Mouse (Mus musculus) adrenal gland, postnatal 4 days (tissue): Measurements from ENCODE around the gene Cercam. TPM values are rescaled to one million over a fixed set of nuclear protein-coding genes. Genes with fewer than 3 reads are reported as not detected.
"Not testable (repeated sequence)": the region's sequence is repeated elsewhere in the genome, so short reads cannot be mapped to it uniquely, and the experiment has no call there.

Source experiments
- DNase-seq, 2 experiments: peaks; one replicate each; pipeline ENCODE4 v3.0.0; 2021 to 2022; ENCODE audit warnings: low spot score in 2 of 2, mixed read lengths in 2 of 2
- microRNA-seq: library from miRNA; unstranded; fragments of <30 nt; microRNA quantifications from one replicate; pipeline ENCODE4 v1.2.0, GENCODE M21; 2021
- total RNA-seq, 2 experiments: library from RNA; stranded (reverse); gene quantifications; 2 replicates each; pipeline ENCODE4 v1.2.3; 2021

Gene Cercam
- total RNA-seq, 2 experiments from 2014 or later: 28.3 to 34.4 TPM

DNA sequence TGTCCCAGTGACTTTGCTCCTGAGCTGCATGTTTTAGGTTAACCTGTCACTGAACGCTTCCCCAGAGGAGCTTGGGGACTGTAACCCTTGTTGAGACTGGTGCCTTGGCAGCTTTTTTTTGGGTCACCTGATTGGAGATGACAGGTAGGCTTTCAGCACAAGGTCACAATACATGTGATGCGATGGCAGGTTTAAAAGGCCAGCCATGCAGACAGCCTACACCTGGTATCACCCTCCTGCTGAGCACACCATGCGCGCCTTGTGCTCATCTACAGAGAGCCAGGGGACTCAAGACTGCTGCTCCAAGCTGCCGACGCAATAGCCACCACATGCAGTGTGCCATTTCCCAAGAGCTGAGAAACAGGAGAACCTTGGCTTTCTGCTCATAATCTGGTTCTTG lies 22.8 kb downstream of the Cercam start:
- no peak for DNase-seq

DNA sequence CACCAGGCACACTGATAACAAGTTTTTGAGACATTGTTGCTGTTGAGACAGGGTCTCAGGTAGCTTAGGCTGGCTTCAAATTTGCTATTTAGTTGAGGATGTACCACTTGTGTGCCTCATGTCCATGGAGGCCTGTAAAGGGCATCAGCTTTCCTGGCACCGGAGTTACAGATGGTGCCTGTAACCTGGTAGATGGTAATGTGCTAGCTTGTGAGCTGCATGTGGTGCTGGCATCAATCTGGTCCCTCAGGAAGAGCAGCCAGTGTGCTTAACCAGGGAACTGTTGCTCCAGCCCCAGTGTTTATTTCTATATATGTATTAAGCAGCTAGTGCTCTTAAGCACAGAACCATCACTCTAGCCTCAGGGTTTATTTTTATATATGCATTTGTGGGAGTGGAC lies 27.1 kb downstream of the Cercam start:
- no peak for DNase-seq

DNA sequence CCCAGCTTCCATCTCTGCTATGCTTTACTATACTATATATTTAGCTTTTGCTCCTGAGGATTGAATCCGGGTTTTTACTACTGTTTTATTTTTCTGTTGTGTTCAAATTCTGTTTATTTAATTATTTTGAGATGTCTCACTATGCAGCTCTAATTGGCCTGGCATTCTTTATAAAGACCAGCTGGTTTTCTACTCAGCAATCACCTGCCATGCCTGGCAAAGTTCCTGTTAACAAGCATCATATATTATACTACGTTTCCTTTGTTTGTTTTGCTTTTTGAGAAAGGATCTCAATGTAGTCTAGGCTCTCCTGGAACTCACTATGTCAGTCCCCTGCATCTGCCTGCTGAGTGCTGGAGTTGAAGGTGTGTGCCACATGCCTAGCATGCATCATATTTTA lies 28.4 kb downstream of the Cercam start:
- DNase-seq: no peak

DNA sequence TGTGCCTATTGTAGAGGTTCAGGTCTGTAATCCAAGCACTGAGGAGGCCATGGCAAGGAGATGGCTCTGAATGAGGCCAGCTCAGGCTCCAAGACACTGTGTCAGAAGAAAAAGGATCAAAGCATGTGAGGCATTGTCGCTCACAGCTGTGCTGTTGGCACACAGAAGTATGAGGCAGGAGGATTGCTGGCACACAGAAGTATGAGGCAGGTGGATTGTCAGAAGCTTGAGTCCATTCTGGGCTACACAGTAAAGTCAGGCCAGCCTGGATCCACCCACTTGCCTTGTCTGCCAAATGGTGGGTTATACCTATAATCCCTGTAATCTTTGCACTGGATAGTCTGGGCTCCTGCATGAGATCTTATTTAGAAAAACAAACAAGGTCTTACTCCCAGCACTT lies 29.1 kb downstream of the Cercam start:
- DNase-seq: no peak

DNA sequence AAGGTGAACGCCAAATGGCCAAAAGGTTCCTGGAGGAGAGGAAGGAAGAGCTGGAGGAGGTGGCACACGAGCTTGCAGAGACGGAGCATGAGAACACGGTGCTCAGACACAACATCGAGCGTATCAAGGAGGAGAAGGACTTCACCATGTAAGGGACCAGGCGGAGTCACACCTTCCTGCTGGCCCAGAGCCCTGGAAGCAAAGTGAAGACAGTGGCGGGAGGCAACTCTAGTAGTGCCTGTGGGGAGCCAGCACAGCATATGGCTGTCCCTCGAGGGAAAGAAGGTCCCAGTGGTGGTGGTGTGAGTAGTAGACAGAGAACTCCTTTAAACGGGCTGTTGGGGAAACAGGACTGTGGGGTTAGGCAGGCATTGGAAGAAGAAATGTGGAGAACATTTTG lies 33.2 kb downstream of the Cercam start:
- no peak for DNase-seq

DNA sequence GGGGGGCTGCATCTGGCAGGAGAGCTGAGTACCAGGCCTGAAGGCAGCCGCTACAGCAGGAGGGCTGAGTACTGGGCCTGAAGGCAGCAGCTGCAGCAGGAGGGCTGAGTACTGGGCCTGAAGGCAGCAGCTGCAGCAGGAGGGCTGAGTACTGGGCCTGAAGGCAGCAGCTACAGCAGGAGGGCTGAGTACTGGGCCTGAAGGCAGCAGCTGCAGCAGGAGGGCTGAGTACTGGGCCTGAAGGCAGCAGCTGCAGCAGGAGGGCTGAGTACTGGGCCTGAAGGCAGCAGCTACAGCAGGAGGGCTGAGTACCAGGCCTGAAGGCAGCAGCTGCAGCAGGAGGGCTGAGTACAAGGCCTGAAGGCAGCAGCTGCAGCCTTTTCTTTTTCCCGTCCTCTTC lies 39.2 kb downstream of the Cercam start:
- DNase-seq: not testable (repeated sequence)

DNA sequence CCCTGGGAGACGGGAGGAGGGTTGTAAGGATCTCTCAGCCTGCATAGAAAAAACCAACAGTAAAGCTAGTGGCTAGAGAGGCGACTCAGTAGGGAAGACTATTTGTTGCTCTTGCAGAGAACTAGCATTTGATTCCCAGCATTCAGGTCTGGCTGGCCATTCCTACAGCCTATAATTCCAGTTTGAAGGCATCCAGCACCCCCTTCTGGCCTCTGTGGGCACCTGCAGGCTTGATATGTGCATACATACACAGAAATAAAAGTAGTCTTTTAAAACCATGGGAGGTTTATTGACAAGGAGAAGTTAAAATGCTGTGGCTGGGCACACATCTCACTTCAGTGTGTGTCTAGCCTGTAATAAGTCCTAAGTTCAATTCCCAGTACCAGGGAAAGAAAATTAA lies 41.1 kb downstream of the Cercam start:
- DNase-seq: no peak

DNA sequence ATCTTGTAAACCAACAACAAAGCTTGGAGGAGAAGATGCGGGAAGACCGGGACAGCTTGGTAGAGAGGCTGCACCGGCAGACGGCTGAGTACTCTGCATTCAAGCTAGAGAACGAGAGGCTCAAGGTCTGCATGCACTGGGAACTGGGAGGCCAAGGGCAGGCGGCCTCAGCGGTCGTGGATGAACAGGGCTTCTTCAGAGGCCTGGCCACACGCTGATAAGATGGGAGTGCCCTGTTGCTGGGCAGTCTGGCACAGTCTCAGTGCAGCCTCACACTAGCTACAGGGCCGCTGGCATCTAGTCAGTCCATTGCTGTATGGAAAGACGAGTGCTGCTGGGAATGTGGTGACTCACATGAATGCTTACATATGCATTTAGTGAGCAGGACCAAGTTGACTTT lies 48.7 kb downstream of the Cercam start:
- peak in 1 of 2 experiments; percentile 27 for DNase-seq

DNA sequence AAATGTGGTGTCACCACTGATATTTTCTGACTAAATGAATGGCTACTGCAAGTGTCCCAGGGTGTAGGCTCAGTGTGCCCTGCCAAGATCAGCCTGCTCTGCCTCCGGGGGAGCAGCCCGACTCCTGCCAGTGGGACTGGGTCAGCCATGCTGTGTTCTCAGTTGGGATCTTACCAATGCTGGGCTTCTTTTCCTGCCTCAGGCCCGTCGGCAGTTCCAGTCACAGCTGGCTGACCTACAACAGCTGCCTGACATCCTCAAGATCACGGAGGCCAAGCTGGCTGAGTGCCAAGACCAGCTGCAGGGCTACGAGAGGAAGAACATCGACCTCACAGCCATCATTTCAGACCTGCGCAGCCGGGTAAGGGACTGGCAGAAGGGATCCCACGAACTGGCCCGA lies 53.0 kb downstream of the Cercam start:
- DNase-seq: peak; percentile 18 to 30

DNA sequence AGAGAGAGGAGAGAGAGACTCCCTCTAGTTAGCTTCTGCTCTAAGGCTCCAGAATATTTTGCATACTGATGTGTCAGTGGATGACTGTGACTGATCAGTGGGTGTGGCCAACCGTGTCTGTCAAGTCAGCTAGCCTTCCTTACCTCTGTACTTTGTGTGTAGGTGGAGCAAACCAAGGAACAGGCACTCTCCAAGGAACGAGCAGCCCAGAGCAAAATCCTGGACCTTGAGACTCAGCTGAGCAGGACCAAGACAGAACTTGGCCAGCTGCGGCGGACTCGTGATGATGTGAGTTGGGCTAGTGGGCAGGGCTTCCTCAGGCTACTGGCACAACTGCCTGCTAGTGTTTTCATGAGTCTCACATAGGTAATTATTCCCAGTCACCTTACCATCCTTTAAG lies 57.6 kb downstream of the Cercam start:
- DNase-seq: no peak

DNA sequence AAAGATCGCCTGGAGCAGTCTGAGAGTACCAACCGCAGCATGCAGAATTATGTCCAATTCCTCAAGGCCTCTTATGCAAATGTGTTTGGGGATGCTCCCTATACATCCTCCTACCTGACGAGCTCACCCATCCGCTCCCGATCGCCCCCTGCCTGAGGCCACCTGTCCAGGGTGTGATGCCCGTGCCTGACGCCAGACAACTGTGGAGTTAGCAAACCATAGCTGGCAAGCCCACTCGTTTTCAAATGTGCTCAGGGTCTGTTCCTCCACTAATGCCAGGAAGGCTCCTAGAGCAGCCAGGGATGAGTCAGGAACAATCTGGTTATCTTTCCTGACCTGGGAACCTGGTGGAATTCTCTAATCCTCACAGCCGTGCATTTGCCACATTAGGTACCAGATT lies 61.5 kb downstream of the Cercam start:
- no peak for DNase-seq

DNA sequence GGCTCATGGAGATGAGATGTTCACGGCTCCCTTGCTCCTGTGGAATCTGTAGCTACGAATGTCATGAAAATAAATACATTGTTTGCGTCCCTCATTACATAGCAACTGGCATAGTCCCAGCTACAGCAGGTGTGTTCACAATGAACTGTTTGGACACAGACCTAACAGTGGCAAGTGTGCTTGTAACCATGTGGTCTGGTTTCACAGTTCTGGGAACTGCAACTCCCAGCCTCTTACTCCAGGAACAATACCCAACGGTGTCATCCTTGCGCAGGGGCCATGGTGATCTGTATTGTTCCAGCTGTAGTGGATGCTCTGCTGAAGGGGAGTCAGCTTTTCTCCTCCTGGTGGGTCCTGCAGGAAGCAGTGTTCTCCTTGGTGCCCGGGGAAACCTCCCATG lies 62.2 kb downstream of the Cercam start:
- DNase-seq: no peak

Small RNA genes lying within 50 kb of the gene (microRNA-seq; reads per million reads assigned to microRNA genes)
- gene Mir219a-2: not detected
- gene Mir219b: not detected

Other genes starting within 250 kb of the Cercam start
- gene Rapgef1, start 249.4 kb upstream of the Cercam start, total RNA-seq: 10 to 100 TPM; 64.6 to 65.1 TPM
- 1 to 10 TPM in 1 of 2 experiments, not detected in 1; 1.8 TPM for gene Gm13420, start 117.5 kb upstream of the Cercam start, total RNA-seq
- gene Gm13547, start 109.9 kb upstream of the Cercam start, total RNA-seq: not detected
- gene Coq4, start 81.7 kb upstream of the Cercam start, total RNA-seq: 10 to 100 TPM; 20.3 to 22.5 TPM
- gene Trub2, start 80.7 kb upstream of the Cercam start, total RNA-seq: 10 to 100 TPM; 56.8 to 57.3 TPM
- 10 to 100 TPM; 31.0 to 34.0 TPM for gene Slc27a4, start 66.5 kb upstream of the Cercam start, total RNA-seq
- gene Urm1, start 49.1 kb upstream of the Cercam start, total RNA-seq: 10 to 100 TPM; 49.5 to 55.6 TPM
- 10 to 100 TPM; 80.0 to 82.1 TPM for gene Odf2, start 20.1 kb downstream of the Cercam start, total RNA-seq
- 10 to 100 TPM; 41.4 to 44.6 TPM for gene Gle1, start 66.3 kb downstream of the Cercam start, total RNA-seq
- 100 to 1,000 TPM; 230 to 284 TPM for gene Sptan1, start 96.4 kb downstream of the Cercam start, total RNA-seq
- 10 to 100 TPM; 35.9 to 39.2 TPM for gene Wdr34, start 179.7 kb downstream of the Cercam start, total RNA-seq
- gene Set, start 188.2 kb downstream of the Cercam start, total RNA-seq: 100 to 1,000 TPM; 326 to 328 TPM
- gene Pkn3, start 208.5 kb downstream of the Cercam start, total RNA-seq: 10 to 100 TPM; 11.4 to 12.4 TPM
- 10 to 100 TPM; 17.5 to 18.5 TPM for gene Zdhhc12, start 224.5 kb downstream of the Cercam start, total RNA-seq